Mouse (Mus musculus): ENCODE measurements around the gene Hectd3.

Hectd3 gene

GRCm38 (mm10) chr4:117017738-117018137 is 22.6 kb downstream of the Hectd3 start:
- no peak for DNase-seq

GRCm38 (mm10) chr4:117018327-117018726 is 23.2 kb downstream of the Hectd3 start:
- DNase-seq, result no peak

- peak; percentile 91 to 94 for DNase-seq
Measured at GRCm38 (mm10) chr4:117019206-117020134, 24.4 kb downstream of the Hectd3 start, which contains the start of gene Eif2b3. Gene Eif2b3, plus strand, starts transcription at chr4:117019402.

DNA sequence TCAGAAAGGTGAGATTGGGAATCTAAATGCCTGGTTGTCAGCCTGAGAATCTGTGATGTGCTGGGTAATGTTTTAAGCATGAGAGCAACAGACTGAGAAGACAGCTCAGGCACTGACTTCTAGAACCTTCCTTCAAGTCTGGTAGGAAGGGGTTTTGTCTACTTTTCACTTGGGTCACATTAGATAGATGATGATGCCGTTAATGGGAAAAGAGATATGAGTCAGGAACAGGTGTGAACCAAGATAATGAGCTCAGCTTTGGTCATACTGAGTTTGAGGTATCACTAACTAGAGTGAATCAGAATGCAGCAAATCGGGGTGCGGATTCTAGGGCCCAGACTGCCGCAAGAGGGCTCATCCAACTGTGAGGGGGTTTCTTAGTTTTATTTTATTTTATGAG is 28.4 kb downstream of the Hectd3 start:
- DNase-seq, result no peak

DNA sequence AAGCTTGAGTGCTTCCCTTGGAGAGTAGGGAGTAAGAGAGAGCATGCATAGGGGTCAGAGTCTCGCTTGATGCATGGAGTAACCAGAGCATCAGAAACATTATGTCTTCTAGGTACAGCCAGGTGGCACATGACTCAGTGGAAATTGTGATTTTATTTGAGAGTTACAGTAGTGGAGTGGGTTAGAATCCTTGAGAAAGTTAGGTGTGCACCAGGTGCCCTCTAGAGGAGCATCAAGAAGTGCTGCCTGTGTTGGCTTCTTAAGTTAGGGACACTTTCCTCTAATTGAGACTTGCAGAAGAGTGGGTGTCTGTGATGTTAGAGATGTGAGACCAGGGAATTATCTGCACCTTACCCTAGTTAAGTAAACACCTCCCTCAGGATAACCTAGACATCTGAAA is 36.0 kb downstream of the Hectd3 start:
- no peak for DNase-seq

DNA sequence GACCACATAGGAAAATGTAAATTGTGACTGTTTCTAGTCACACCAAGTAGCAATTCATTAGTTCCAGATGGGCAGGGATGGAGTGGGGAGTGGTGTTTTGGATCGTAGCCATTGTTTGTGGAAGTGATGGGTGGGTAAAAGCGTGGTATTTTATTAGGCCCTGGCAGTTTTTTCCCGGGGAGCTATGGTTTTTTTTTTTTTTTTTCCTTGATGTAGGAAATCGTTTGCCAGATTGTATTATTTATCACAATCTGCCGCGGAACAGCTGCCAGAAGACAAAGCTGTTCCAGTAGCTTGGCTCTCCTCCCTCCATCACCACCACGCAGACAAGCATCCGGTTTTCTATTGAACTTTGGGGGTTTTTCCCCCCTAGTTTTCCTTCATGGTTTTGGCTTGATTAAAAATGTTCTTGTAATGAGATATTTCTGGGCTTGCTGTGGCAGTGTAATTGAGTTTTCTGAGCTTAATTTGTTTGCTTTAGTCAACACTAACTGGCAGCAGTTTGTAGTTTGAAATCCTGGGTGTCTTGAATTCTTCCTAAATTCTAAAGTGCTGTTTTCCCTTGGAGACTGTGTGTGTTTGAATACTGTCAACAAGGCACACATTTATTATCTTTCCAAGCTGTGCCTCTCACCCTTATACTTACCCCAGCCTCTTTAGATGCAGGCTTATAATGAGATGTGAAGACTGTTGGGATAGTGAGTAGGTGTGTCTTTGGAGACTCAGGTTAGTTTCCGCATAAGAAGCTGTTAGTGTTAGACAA is 45.0 kb downstream of the Hectd3 start:
- DNase-seq, result peak; percentile 74 to 80

DNA sequence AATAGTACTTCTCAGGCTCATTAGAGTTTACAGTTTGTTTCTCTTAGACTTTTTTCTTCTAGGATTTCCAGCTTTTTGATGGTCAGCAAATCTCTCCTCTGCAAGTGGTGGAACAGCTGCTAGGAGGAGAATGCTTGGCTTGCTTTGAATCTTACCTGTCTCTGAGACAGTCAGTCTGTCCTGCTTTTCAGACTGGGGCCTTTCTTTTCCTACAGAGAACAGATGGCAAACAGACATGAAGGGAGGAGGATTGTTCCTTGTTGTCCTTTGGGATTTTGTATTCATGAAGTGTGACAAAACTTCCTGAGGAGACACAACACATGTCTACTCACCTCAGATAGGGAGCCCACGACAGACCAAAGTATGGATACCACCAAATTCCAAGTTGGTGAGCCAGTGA is 45.7 kb downstream of the Hectd3 start:
- no peak for DNase-seq

DNA sequence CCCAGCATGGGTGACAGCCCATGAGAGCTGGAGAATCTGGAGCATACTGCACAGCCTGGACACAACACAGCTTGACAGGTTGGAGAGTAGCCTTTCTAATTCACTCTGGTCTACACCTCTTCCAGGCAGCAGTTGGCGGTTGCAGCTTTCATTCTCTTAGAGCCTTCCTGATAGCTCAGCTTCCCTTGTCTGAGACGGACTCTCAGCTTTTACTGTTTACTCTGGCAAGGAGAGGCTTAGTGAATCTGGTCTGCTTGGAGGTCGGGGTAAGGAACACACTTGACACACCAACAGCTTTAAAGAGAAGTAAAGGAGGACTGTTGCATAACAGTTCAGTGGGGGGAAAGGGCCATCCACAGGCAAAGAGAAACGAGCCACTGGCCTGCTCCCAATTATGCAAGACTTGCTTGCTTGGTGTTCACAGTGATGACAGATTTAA is 46.2 kb downstream of the Hectd3 start:
- DNase-seq, result peak; percentile 51 to 62

DNA sequence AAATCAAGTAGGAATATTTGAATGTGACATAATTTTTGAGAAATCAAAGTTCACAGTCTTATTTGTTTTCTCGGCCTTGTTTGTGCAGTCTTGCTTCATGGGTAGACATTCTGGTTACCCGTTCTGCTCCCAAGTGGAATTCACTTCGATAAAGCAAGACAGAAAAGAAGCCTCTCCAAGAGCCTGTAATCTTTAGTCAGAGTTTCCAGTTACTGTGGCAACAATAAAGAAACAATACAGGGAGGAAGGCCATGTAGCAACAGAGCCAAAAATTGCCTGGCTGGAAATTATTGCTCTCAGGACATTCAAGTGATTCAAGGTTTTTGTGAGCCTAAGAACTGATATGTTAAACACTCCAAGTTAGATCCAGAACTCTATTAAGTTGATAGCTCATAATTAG is 53.7 kb downstream of the Hectd3 start:
- no peak for DNase-seq

GRCm38 (mm10) chr4:117049485-117049884 is 54.4 kb downstream of the Hectd3 start:
- no peak for DNase-seq

DNA sequence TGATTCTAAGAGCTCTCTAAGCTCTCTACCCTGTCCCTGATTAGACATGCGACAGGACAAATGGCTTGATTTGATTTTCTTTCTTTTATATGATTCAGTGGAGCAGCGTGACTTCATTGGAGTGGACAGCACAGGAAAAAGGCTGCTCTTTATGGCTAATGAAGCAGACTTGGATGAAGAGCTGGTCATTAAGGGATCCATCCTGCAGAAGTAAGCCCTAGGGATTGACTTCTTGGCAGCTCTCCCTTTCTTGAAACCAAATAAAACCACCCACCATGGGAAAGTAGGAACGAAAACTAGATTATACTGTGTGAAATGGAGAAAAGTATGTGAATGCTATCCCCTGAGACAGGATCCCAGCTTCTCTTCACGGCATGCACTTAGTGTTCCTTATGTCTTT is 57.5 kb downstream of the Hectd3 start:
- DNase-seq, result no peak

GRCm38 (mm10) chr4:117053956-117054355 is 58.8 kb downstream of the Hectd3 start:
- no peak for DNase-seq

Measured in kidney, postnatal 4 days (tissue).